Mouse (Mus musculus) lung, postnatal 25 days (tissue): ENCODE results near the gene Kcnma1.

ENCODE experiments used
- DNase-seq: peaks from one replicate; pipeline ENCODE4 v3.0.0; 2022; ENCODE audit warnings: low spot score

The Kcnma1 gene

DNA sequence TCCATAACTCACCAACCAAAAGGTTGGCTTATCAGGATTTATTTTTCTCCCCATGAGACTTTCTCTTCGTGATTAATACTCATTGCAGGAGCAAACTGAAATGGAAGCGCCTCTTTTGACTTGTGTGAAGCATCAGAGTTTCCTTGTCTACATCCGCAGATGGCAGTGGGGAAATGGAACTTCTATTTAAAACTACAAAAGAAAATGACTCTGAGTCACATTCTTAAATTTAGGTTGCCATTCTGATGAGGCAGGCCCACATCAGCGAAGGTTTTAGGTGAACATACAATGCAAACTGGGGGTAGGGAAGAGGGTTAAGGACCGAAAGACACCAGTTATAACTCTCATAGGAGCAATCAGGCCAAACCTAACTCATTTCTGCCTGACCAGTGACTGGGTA is 419.7 kb downstream of the Kcnma1 start:
- DNase-seq: no peak

- DNase-seq: no peak
These were observed 421.4 kb downstream of the Kcnma1 start for GRCm38 (mm10) chr14:23592826-23593447.

GRCm38 (mm10) chr14:23589744-23590481 is 424.4 kb downstream of the Kcnma1 start:
- DNase-seq: no peak

GRCm38 (mm10) chr14:23587451-23587850 is 426.8 kb downstream of the Kcnma1 start:
- no peak for DNase-seq

GRCm38 (mm10) chr14:23583235-23583634 is 431.1 kb downstream of the Kcnma1 start:
- peak; percentile 44 for DNase-seq

DNA sequence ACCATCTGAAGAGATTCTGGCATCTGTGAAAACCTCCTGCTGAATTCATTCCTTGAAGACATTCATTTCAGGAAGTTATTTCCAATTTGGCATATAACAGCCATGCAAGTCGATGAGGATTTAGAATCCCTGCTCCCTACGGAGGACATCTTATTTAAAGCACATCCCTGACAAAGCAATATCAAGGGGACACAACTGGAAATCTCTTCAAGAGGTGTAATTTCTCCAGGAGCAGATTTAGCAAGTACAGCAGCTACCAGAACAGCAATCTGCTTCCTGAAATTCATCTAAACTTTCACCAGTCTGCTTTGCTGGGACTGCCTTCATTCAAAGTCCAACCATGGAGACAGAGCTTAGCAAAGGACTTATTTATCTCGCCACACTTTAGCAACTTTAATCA is 433.0 kb downstream of the Kcnma1 start:
- no peak for DNase-seq

GRCm38 (mm10) chr14:23575951-23576350 is 438.3 kb downstream of the Kcnma1 start:
- no peak for DNase-seq

DNA sequence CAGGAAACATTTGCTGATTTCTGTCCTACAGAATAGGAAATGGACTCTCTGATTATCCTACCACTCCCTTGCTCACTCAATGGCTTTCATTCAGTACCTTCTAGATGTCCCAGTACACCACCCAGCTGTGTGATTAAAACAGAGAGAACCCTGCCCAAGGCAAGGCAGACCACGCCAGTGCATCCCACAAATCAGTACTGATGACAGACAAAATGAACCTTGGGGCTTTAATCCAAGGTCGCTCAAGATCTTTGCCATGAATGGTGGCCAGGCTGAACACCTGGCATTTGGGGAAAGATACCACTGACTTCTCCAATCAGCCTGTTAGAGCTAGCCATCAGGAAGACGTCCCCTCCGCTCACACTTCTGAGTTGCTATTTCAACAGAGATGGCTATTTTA is 440.2 kb downstream of the Kcnma1 start:
- DNase-seq: no peak

DNA sequence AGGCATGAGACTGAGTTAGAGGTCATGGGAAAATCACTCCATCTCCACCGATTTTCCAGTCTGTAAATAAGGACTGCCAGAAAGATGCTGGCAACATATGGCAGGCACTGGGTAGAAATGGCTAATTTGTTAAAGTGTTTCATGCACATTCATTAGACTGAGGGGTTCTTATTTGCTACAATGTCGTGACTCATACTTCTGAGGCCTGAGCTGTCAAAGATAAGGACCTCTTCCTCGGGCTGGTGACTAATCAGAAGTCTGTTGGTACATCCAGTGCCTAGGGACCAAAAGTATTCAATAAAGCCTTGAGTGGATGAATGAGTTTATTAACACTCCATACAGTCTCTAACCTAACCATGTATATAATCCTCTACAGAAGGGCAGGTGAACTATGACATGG is 440.9 kb downstream of the Kcnma1 start:
- DNase-seq: no peak

DNA sequence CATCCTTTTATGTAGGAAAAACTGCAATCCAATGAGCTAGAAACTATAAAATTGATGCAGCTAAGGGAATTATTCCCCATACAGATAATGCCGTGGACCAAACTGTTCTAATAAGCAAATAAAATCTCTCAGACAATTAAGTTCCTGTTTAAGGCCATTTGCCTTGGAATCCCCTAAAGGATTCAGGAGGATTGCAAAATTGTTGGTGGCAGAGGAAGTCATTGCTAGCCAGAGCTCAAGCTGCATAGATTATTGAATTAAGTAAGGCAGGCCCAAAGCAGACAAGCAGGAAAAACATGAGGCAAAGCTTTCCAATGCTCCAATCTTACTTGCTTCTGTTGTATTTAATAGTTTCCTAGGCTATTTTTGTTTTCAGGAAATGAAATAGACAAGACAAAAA is 441.5 kb downstream of the Kcnma1 start:
- DNase-seq: no peak

GRCm38 (mm10) chr14:23570251-23570650 is 444.0 kb downstream of the Kcnma1 start:
- DNase-seq: no peak

GRCm38 (mm10) chr14:23565931-23566330 is 448.4 kb downstream of the Kcnma1 start:
- no peak for DNase-seq

- DNase-seq: no peak
These were observed 449.8 kb downstream of the Kcnma1 start for GRCm38 (mm10) chr14:23564474-23564873.

DNA sequence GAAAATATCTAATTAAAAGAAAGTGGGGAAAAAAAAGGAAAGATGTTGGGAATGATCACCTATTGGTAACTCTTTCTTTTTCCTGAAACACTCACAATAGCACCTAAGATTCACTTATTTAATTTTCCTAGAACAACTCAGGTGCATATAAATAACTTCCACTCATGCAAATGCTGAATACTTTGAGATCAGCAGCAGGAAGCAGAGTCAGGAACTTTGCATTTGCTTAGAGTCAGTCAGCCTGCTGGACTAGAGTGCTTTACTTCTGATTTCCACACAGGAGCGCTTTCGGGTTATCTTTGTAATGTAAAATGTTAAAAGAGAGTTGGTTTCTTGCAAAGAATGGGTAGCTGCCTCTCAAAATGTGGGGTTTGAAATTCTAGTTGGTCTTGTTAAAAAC is 451.1 kb downstream of the Kcnma1 start:
- no peak for DNase-seq

DNA sequence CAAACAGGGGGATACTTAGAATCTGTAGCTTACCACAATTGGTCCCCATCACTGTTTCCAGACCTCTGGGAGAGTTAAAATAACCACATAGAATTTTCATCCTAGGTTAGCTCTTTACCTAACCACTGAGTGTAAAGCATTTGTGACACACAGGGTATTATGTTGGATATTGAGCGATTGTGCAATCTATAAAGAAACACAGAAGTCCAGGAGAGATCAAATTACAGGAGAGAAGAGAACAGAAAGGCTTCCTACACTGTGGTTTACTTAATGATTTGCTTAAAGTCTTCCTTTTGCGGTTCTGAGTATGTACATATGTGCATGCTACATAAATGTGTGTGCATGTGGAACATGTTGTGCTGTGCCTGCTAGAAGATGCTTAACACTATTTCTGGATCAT is 458.6 kb downstream of the Kcnma1 start:
- DNase-seq: no peak

- no peak for DNase-seq
These were observed 461.9 kb downstream of the Kcnma1 start for GRCm38 (mm10) chr14:23552252-23552974.

DNA sequence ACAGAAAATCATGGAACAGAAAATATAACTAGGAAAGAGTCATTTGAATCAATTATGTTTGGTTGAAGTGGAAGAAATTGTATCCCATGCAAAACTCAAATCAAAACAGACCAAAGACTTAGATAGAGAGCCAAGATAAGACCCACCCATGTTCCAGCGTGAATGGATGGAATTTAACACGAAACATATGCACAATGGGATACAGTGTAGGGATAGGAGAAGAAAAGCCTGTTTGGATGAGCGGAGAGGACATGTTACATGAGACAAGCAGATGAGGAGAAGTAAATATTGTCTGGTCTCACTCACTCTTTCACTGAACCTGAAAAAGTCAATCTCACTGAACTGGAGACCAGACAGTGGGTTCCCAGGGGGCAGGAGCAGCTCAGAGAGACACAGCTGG is 463.8 kb downstream of the Kcnma1 start:
- DNase-seq: no peak

DNA sequence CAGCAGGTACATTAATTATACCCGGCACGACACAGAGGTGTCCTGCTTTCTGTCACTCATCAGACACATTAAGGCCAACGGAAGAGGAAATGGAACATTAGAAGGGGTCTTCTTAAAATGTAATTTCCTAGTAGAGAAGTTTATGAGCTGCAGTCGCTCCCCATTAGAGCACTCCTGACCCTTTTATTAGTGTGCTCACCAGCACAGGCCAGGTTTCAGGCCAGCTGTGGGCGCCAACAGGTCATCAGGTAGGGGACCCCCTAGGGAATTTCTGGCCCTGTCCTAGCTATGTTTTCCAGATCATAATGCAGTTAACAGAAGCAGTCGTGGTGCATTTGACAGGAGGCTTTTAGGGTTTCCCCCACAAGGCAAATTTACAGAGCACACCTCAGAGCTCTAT is 472.2 kb downstream of the Kcnma1 start:
- DNase-seq: no peak

- DNase-seq: no peak
These were observed 474.7 kb downstream of the Kcnma1 start for GRCm38 (mm10) chr14:23539621-23540020.

GRCm38 (mm10) chr14:23533346-23533745 is 480.9 kb downstream of the Kcnma1 start:
- DNase-seq: no peak

GRCm38 (mm10) chr14:23531735-23532525 is 482.4 kb downstream of the Kcnma1 start:
- peak; percentile 9 for DNase-seq

GRCm38 (mm10) chr14:23529720-23530119 is 484.6 kb downstream of the Kcnma1 start:
- peak; percentile 57 for DNase-seq
